Mouse (Mus musculus): ENCODE measurements around the gene Mag. TPM values are rescaled to one million over a fixed set of nuclear protein-coding genes. Genes with fewer than 3 reads are reported as not detected.
"Not testable (repeated sequence)": the region's sequence is repeated elsewhere in the genome, so short reads cannot be mapped to it uniquely, and the experiment has no call there.

The Mag gene
- polyA plus RNA-seq, 1 experiment = 0.48 TPM

GRCm38 (mm10) chr7:30924071-30924470 is 9.4 kb upstream of the Mag start:
- H3K36me3 ChIP-seq (ENCODE audit: control insufficient read depth, insufficient read depth, low read length) = no peaks in the 10 kb centered on the region
- H3K4me1 ChIP-seq (ENCODE audit: control insufficient read depth, insufficient read depth, insufficient read length, low read length) = peaks cover 7% of the 10 kb centered on the region
- H3K27me3 ChIP-seq (ENCODE audit: control insufficient read depth, insufficient read depth, low read length) = no peaks in the 10 kb centered on the region
- TF ChIP-seq POLR2A (IDR thresholded peaks at IDR 0.05; ENCODE audit: low read depth, low read length) = no peak
- no peak for TF ChIP-seq CTCF (IDR thresholded peaks at IDR 0.05; ENCODE audit: extremely low read depth, insufficient read length, insufficient replicate concordance, low read depth, low read length)
- H3K4me3 ChIP-seq (ENCODE audit: low read depth, low read length) = no peak overlapping the region
- WGBS = 29% methylated on average over 3 of the region's 3 CpGs
- no peak overlapping the region for H3K27ac ChIP-seq (ENCODE audit: insufficient read depth, low read depth, low read length)

DNA sequence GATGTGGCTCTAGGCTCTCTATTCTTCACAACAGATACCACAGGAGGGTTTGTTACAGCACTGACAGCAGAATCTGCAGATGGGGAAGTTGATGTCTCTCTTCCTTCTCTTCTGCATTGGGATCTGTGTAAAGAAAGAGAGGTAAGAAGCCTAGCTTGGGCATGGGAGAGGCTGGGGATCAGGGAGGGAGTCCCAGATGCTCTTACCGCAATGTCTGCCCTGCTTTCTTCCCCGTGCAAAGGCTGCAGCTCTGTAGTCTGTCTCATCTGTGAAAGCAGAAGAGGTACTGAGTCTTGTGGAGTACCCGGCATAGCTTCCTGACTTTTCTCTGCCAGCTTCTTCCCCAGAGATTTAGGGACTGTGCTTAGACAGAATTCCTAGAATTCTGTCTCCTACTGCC is 7.8 kb upstream of the Mag start:
- not testable (repeated sequence) for H3K4me3 ChIP-seq (ENCODE audit: low read depth, low read length); H3K27me3 ChIP-seq (ENCODE audit: control insufficient read depth, insufficient read depth, low read length); H3K36me3 ChIP-seq (ENCODE audit: control insufficient read depth, insufficient read depth, low read length); H3K27ac ChIP-seq (ENCODE audit: insufficient read depth, low read depth, low read length); H3K4me1 ChIP-seq (ENCODE audit: control insufficient read depth, insufficient read depth, insufficient read length, low read length)
- 72% methylated on average over 3 of the region's 3 CpGs for WGBS

GRCm38 (mm10) chr7:30920217-30920616 is 5.5 kb upstream of the Mag start:
- Histone ChIP-seq H3K4me1 (ENCODE audit: control insufficient read depth, insufficient read depth, insufficient read length, low read length) (peaks cover 8% of the 10 kb centered on the region), H3K27me3 (ENCODE audit: control insufficient read depth, insufficient read depth, low read length) (no peaks in the 10 kb centered on the region), H3K4me3 (ENCODE audit: low read depth, low read length) (no peak overlapping the region), H3K36me3 (ENCODE audit: control insufficient read depth, insufficient read depth, low read length) (no peaks in the 10 kb centered on the region), H3K27ac (ENCODE audit: insufficient read depth, low read depth, low read length) (no peak overlapping the region)
- TF ChIP-seq POLR2A (IDR thresholded peaks at IDR 0.05; ENCODE audit: low read depth, low read length) = no peak
- TF ChIP-seq CTCF (IDR thresholded peaks at IDR 0.05; ENCODE audit: extremely low read depth, insufficient read length, insufficient replicate concordance, low read depth, low read length) = no peak
- 63% methylated on average over 3 of the region's 3 CpGs for WGBS

DNA sequence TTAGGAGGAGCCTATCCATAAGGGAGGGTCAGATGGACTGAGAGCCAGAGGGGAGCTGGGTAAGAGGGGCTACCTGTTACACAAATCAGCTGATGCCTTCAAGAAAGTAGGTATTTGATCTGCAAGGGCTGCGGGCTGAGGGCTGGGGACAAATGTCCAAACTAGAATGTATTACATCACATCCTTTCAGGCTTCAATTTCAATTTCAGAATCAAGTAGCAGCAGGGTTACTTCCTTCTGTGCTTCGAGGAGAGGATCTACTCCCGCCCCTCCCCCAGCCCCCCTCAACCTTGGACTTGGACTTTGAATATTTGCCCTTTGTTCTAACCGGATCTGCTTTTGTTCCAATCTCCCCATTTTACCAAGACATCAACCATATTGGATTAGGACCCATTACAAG is 2.5 kb upstream of the Mag start:
- no peaks in the 10 kb centered on the region for H3K27me3 ChIP-seq (ENCODE audit: control insufficient read depth, insufficient read depth, low read length)
- peaks cover 5% of the 10 kb centered on the region for H3K4me1 ChIP-seq (ENCODE audit: control insufficient read depth, insufficient read depth, insufficient read length, low read length)
- no peaks in the 10 kb centered on the region for H3K36me3 ChIP-seq (ENCODE audit: control insufficient read depth, insufficient read depth, low read length)
- H3K4me3 ChIP-seq (ENCODE audit: low read depth, low read length) = no peak overlapping the region
- 29% methylated on average over 4 of the region's 4 CpGs for WGBS
- TF ChIP-seq CTCF (IDR thresholded peaks at IDR 0.05; ENCODE audit: extremely low read depth, insufficient read length, insufficient replicate concordance, low read depth, low read length) (no peak), POLR2A (IDR thresholded peaks at IDR 0.05; ENCODE audit: low read depth, low read length) (no peak)
- no peak overlapping the region for H3K27ac ChIP-seq (ENCODE audit: insufficient read depth, low read depth, low read length)

- whole genome bisulfite sequencing = 54% methylated on average over 6 of the region's 6 CpGs
- Histone ChIP-seq H3K27me3 (ENCODE audit: control insufficient read depth, insufficient read depth, low read length) (no peaks in the 10 kb centered on the region), H3K27ac (ENCODE audit: insufficient read depth, low read depth, low read length) (no peak overlapping the region), H3K36me3 (ENCODE audit: control insufficient read depth, insufficient read depth, low read length) (no peaks in the 10 kb centered on the region), H3K4me1 (ENCODE audit: control insufficient read depth, insufficient read depth, insufficient read length, low read length) (peaks cover 5% of the 10 kb centered on the region), H3K4me3 (ENCODE audit: low read depth, low read length) (no peak overlapping the region)
- TF ChIP-seq POLR2A (IDR thresholded peaks at IDR 0.05; ENCODE audit: low read depth, low read length) = no peak
- TF ChIP-seq CTCF (IDR thresholded peaks at IDR 0.05; ENCODE audit: extremely low read depth, insufficient read length, insufficient replicate concordance, low read depth, low read length) = no peak
These were observed 2.0 kb upstream of the Mag start for GRCm38 (mm10) chr7:30916713-30917112.

DNA sequence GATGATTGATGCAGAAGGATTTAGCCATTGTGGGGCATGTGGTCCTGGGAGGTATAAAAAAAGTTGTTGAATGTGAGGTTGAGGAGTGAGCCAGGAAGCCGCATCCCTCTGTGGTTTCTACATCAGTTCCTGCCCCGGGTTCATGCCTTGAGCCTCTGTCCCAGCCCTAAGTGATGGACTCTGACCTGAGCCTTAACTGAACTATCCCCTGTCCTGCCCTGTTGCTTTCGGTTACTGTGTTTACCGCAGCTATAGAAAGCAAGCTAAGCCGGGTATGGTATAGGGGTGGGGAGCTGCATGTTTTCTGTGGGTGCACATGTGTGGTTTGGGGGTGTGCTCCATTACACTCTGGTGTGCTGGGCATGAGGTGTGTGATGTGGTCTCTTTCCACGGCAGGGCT is 4.9 kb downstream of the Mag start:
- no peak for TF ChIP-seq POLR2A (IDR thresholded peaks at IDR 0.05; ENCODE audit: low read depth, low read length)
- no peak for TF ChIP-seq CTCF (IDR thresholded peaks at IDR 0.05; ENCODE audit: extremely low read depth, insufficient read length, insufficient replicate concordance, low read depth, low read length)
- H3K27ac ChIP-seq (ENCODE audit: insufficient read depth, low read depth, low read length) = no peak overlapping the region
- H3K4me3 ChIP-seq (ENCODE audit: low read depth, low read length) = no peak overlapping the region
- 30% methylated on average over 6 of the region's 6 CpGs for WGBS
- no peaks in the 10 kb centered on the region for H3K27me3 ChIP-seq (ENCODE audit: control insufficient read depth, insufficient read depth, low read length)
- no peaks in the 10 kb centered on the region for H3K36me3 ChIP-seq (ENCODE audit: control insufficient read depth, insufficient read depth, low read length)
- H3K4me1 ChIP-seq (ENCODE audit: control insufficient read depth, insufficient read depth, insufficient read length, low read length) = peaks cover 14% of the 10 kb centered on the region

GRCm38 (mm10) chr7:30908992-30909431 is 5.7 kb downstream of the Mag start:
- Histone ChIP-seq H3K36me3 (ENCODE audit: control insufficient read depth, insufficient read depth, low read length) (no peaks in the 10 kb centered on the region), H3K27me3 (ENCODE audit: control insufficient read depth, insufficient read depth, low read length) (no peaks in the 10 kb centered on the region), H3K4me1 (ENCODE audit: control insufficient read depth, insufficient read depth, insufficient read length, low read length) (peaks cover 14% of the 10 kb centered on the region), H3K4me3 (ENCODE audit: low read depth, low read length) (peak overlapping the region; percentile 43), H3K27ac (ENCODE audit: insufficient read depth, low read depth, low read length) (no peak overlapping the region)
- TF ChIP-seq CTCF (IDR thresholded peaks at IDR 0.05; ENCODE audit: extremely low read depth, insufficient read length, insufficient replicate concordance, low read depth, low read length) (no peak), POLR2A (IDR thresholded peaks at IDR 0.05; ENCODE audit: low read depth, low read length) (no peak)
- WGBS = 22% methylated on average over 17 of the region's 17 CpGs

Data from small intestine, adult 2 months (tissue).